Mouse (Mus musculus) ovary, postnatal 14 days (tissue): Measurements from ENCODE around the gene Amz2.

ENCODE experiments used
- DNase-seq: peaks from one replicate; pipeline ENCODE4 v3.0.0; 2022; ENCODE audit warnings: low spot score

Gene Amz2

GRCm38 (mm10) chr11:109425392-109426271, at the start of gene Amz2:
TSS of gene Amz2 (plus strand) at chr11:109425946.
- DNase-seq, result peak; percentile 99

- DNase-seq, result no peak
Observed at GRCm38 (mm10) chr11:109376484-109377143, 49.1 kb upstream of the Amz2 start.

GRCm38 (mm10) chr11:109377477-109377876, 48.3 kb upstream of the Amz2 start:
- no peak for DNase-seq

GRCm38 (mm10) chr11:109378051-109378450, 47.7 kb upstream of the Amz2 start:
- no peak for DNase-seq

GRCm38 (mm10) chr11:109380662-109381061, 45.1 kb upstream of the Amz2 start:
- no peak for DNase-seq

- DNase-seq, result no peak
Observed at GRCm38 (mm10) chr11:109385296-109385695, 40.5 kb upstream of the Amz2 start.

- no peak for DNase-seq
Observed at GRCm38 (mm10) chr11:109389046-109389445, 36.7 kb upstream of the Amz2 start.

- no peak for DNase-seq
Observed at GRCm38 (mm10) chr11:109391200-109391599, 34.5 kb upstream of the Amz2 start.

GRCm38 (mm10) chr11:109391760-109392159, 34.0 kb upstream of the Amz2 start:
- DNase-seq, result no peak

- no peak for DNase-seq
Observed at GRCm38 (mm10) chr11:109392601-109393000, 33.1 kb upstream of the Amz2 start.

- no peak for DNase-seq
Observed at GRCm38 (mm10) chr11:109394758-109395157, 31.0 kb upstream of the Amz2 start.

GRCm38 (mm10) chr11:109395291-109395690, 30.5 kb upstream of the Amz2 start:
- DNase-seq, result no peak

- DNase-seq, result no peak
Observed at GRCm38 (mm10) chr11:109406431-109406830, 19.3 kb upstream of the Amz2 start.

GRCm38 (mm10) chr11:109410197-109410980, 15.4 kb upstream of the Amz2 start:
- DNase-seq, result no peak

- no peak for DNase-seq
Observed at GRCm38 (mm10) chr11:109413617-109414016, 12.1 kb upstream of the Amz2 start, which contains the start of gene 9930022D16Rik. TSS of gene 9930022D16Rik (plus strand) at chr11:109413917.

GRCm38 (mm10) chr11:109414802-109415201, 10.9 kb upstream of the Amz2 start:
- DNase-seq, result no peak

- no peak for DNase-seq
Observed at GRCm38 (mm10) chr11:109416709-109417420, 8.9 kb upstream of the Amz2 start.

GRCm38 (mm10) chr11:109417472-109418040, 8.2 kb upstream of the Amz2 start:
- no peak for DNase-seq

- no peak for DNase-seq
Observed at GRCm38 (mm10) chr11:109419461-109419860, 6.3 kb upstream of the Amz2 start.

- no peak for DNase-seq
Observed at GRCm38 (mm10) chr11:109419961-109420566, 5.7 kb upstream of the Amz2 start.

- no peak for DNase-seq
Observed at GRCm38 (mm10) chr11:109420567-109420962, 5.2 kb upstream of the Amz2 start.
